Mouse (Mus musculus): ENCODE data around the gene Smad3.

The Smad3 gene

DNA sequence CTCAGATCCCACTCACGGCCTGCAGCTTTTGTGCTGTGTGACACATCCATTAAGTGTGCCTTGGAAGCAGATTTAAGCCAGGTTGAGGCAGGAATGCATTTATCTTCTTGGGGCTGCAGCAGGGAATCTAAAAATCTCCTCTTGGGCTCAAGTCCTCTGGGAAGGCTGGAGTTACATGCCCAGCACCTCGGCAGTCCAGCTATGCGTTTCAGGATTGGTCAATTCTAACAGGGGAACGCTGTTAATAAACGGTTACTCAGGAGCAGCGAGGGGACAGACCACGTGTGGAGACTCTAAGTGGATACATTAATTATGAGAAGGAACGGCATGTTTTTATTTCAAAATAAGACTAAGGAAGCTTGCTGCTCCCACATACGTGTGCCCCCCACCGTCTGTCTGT lies 14.7 kb upstream of the Smad3 start:
- DNase-seq (ENCODE audit: low spot score) = no peak

- no peak for DNase-seq (ENCODE audit: low spot score)
Measured at GRCm38 (mm10) chr9:63771676-63772075, 13.9 kb upstream of the Smad3 start.

DNA sequence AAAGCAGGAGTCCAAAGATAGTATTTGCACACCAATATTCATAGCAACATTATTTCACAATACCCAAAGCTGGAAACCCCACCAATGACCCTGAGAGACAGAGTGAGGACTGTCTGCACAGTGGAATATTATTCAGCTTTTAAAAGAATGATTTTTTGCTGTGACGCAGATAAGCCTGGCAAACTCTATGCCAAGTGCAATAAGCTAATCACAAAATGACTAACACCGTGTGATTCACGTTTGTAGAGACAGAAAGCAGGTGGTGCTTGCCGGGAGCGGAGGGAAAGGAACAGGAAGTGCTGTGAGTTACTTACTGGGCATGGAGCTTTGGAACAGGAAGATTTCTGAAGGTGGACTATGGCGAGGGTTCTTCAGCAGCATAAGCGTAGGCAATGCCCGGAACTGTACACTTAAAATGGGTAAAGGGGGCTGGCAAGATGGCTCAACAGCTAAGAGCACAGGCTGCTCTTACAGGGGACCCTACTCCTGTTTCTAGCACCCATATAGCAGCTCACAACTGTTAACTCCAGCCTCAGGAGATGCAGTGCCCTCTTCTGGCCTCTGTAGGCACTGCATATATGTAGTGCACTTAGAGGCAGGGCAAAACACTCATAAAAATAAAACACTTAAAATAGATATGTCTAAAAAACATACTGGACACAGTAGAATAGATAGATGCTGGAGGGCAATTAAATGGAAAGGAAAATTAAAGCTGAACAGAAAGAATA lies 3.7 kb upstream of the Smad3 start:
- DNase-seq (ENCODE audit: low spot score) = no peak

GRCm38 (mm10) chr9:63760783-63761182 lies 3.0 kb upstream of the Smad3 start:
- no peak for DNase-seq (ENCODE audit: low spot score)

DNA sequence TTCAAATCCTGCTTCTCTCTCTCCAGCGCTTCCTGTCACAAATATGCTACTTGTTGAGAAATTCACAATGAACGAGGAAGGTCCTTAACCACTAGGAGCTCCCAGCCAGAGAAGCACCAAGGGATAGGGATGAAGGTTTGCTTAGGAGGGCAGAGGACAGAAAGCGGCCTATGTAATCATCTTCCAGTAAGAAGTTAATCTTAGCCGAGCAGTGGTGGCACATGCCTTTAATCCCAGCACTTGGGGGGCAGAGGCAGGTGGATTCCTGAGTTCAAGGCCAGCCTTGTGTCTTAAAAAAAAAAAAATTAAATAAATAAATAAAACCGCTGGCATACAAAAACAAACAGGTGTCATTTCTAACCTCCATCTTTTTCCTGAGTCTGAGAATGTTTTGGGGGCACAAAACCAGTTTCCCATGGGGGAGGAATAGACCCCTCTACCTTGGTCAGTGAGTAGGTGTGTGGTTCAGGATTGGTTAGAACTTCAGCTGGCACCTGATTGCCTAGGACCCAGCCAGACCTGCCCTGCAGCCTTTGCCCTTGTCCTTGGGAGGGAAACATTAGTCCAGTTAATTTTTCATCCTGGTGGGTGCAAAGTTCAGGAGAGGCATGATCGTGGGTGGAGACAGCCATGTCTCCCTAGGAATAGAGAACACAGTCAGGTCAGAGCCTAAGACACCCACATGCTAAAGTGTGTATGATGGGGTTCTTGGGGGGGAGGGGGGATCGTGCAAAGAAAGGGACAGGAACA lies 2.4 kb upstream of the Smad3 start:
- no peak for DNase-seq (ENCODE audit: low spot score)

DNA sequence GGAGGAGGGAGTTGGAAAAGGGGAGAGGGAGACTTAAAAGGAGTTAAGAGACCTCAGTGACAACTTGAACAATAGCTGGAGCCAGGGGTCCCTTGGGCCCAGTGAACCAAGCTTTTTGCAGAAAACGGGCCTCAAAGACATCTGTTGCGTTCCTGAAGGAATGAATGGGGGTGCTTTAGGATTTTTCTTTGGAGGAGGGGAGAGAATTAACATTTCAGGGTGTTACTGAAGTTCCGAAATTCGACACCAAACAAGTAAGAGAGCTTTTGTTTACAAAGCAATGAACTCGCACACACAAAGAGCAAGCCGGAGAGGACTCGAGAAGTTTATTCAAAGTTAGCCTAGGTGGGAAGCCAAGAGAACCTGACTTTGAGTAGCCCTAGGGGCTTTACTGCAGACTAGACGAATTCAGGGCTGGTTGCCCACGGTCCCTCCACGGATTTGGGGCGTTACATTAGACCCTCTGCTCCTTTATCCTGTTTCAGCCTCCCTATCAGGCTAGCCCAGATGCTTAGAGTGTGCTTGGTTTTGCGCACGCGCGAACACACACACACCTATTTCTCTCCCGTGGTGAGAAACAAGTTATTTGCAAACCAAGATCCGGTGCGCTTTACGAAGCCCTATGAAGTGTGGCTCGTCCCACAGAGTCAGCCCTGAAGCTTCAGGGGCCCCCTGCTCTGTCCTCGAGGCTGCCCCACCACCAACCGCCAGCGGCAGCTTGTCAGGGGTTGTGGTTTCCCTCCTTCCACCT lies 1.0 kb upstream of the Smad3 start:
- no peak for DNase-seq (ENCODE audit: low spot score)

DNA sequence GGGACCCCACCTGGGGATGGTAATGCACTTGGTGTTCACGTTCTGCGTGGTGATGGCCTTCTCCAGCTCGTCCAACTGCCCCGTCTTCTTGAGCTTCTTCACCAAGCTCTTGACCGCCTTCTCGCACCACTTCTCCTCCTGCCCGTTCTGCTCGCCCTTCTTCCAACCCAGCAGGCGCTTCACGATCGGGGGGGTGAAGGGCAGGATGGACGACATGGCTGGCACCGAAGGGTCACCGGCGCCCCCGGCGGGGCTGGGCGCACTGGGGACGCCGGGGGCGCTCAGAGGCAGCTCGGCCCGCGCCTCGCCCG lies 377 bp downstream of the Smad3 start:
- DNase-seq (ENCODE audit: low spot score) = no peak

DNA sequence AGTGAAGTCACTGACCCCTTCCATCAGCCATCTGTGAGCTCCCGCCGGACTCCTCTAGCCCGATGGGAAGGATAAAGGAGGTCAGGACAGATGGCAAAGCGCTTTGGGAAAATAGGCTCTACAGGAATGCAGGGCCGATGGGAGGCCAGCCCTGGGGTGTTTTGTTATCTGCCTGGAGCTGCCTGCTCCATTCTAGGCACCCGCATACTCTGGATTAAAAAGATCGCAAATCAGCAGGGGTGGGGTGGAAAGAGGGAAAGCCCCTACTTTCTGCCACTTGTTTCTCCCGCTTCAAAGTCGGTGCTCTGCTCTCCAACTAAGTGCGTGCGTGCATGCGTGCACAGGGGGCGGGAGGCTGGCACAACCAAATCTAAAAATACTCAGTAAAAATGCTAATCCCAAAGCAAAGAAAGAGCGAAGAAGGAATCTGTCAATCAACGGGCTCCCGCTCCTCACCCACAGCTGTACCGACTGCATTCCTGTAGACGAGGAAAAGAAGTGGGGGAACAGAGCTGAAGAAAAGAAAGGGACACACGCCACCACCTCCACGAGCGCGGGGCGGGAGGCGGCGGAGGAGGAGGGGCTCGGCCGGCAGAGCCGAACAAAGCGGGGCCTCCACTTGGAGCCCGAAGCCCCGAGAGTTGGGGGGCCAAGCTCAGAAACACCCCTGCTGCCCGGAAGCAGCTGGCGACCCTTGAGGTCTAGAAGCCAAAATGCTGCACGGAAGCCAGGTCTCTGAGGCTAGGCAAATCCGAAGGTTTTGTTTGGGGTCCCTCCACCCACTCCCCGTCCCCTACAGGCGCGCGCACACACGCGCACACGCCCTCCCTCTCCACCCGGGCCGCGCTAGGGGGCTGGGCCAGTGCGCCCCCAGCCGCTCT lies 973 bp downstream of the Smad3 start:
- no peak for DNase-seq (ENCODE audit: low spot score)

DNA sequence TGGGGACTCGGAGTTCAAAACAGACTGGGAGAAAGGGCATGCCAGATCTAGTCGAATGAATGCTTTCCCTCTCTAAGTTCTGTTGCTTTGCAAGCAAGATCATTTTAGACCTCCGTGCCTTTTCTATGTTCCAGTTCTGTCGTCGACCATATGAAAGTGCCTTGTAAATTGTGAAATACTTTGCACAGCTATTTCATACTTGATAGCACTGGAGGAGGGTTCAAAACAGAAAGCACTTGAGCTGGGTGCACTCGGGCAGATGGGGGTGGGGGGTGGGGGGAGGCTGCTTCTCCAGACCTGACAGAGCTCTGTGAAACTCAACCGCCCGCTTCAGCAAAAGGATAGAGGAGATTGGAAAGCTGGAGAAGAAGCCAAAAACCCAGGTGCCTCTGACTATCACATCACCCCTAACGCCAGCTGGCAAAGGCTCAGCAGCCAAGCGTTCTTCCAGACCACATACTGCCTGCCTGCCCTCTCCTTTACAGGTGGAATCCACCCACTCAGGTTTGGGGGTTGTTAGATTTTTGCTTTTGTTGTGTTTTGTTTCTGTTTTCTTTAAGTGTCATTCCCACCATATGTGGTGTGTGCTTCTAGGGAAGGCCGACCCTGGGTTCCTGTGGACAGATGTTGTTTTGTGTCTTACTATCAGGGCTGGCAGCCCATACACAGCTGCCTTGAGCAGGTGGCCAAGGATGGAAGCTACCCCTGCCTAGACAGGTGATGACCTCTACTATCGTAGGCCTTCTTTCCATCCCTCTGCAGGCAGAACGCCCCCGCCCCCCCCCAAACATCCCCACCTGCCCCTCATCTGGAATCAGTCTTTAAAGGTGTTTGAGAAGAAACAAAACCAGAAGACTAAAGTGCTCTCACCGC lies 1.9 kb downstream of the Smad3 start:
- no peak for DNase-seq (ENCODE audit: low spot score)

GRCm38 (mm10) chr9:63754556-63755510 lies 3.0 kb downstream of the Smad3 start:
- DNase-seq (ENCODE audit: low spot score) = no peak

DNA sequence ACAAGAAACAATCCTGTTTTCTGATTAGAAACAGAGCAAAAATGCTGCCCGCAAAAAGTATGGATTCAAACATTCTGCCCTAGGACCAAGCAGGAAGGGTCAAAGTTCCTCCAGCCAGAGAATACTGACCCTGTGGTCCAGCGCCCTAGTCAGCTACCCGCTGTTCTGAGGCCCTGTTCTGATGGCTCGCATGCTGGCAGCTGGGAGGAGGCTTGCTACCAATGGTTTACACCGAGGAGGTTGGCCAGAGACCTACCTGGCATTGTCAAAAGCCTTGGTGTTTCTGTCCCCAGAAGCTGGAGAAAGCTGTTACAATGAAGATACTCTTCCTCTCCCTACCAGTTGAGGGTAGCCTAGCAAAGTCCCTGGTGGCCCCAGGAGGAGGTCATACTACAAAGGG lies 3.8 kb downstream of the Smad3 start:
- DNase-seq (ENCODE audit: low spot score) = no peak

DNA sequence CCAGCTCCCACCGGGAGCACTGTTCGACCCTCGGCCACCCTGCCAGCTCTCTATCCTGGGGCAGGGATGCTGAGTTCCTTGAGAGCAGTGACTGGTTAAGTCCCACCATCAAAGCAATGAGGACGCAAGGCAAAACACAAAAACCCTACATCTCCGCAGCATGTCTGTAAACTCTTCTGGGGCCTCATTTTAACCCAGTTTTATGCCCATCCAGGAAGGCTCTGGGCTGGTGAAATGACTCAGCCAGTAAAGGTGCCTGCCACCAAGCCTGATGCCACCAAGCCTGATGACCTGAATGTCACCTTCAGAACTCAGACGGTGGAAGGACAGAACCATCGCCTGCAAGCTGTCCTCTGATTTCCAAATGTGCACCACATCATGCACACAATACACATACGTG lies 4.4 kb downstream of the Smad3 start:
- DNase-seq (ENCODE audit: low spot score) = no peak

DNA sequence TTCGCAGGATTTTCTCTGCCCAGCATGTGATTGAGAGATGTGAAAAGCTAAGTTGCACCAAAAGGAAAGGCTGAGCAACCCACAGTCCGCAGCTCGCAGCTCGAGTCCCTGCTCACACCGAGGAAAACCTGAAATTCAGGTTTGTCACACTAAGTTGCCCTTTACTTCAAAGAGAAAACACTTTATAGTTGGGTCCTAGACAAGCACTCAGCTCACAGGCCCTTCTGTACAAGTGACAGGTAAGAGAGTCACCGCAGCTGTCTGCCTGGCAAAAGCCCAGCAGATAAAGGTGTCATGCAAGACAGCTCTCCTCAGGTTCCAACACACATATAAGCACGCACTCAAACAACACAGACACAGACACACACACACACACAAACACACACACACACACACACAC lies 5.2 kb downstream of the Smad3 start:
- DNase-seq (ENCODE audit: low spot score) = no peak

GRCm38 (mm10) chr9:63751325-63751724 lies 6.5 kb downstream of the Smad3 start:
- DNase-seq (ENCODE audit: low spot score) = no peak

DNA sequence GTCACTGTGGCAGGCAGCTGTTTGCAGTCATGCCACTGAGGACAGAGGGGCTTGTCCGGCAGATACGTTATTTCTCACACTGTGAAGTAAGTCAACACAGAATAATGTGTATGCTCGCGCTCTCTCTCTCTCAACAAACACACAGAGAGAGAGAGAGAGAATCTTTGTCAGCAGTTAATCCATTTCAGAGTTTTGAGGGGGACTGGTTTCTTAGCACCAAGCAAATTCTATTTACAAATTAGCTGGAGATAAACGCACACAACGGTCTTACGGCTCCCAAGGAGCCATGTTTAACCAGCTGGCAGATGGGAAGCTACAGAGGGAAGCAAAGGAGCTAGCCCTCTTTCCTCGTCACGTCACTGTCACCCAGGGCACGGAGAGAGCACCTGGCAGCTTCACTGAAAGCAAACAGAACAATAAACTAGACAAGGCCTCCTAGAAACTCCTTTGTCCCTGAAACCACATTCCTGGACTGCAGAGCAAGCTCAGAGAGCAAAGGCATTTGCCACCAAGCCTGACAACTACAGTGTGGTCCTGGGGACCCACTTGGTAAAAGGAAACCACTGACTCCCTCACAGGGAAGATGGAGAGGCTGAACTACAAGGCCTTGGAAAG lies 7.3 kb downstream of the Smad3 start:
- no peak for DNase-seq (ENCODE audit: low spot score)

DNA sequence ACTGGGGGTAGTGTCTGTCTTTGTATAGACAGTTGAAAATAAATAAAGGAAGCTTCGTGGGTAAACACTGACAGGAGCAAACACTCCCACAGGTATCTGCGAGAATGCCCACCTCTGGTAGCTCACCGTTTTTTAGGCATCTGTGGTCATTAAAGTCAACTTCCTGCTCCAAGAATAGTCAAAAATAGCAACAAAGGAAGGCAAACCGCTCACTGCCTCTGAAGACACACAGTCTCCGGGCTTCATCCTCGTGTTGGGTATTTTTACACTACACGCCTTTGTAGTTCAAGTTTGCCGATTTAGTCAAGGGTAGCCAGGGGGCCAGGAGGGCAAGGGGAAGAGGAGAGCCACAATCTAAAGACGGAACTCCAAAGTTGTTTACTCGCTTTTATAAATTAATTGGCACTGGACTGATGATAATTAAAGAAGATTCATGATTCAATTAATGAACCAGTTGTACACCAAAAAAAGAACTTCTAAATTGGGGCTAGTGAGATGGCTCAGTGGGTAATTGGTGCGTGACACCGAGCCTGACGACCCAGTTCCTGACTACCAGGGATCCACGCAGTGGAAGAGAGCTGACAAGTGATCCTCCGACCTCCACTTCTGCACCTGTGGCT lies 8.4 kb downstream of the Smad3 start:
- DNase-seq (ENCODE audit: low spot score) = no peak

GRCm38 (mm10) chr9:63747645-63748295 lies 10.0 kb downstream of the Smad3 start:
- no peak for DNase-seq (ENCODE audit: low spot score)

GRCm38 (mm10) chr9:63746980-63747379 lies 10.8 kb downstream of the Smad3 start:
- no peak for DNase-seq (ENCODE audit: low spot score)

Measured in layer of hippocampus, adult 9-10 months (tissue).